Mouse (Mus musculus) thymus, postnatal 4 days (tissue): Measurements from ENCODE around the gene Zkscan8.
"Not testable (repeated sequence)": the region's sequence is repeated elsewhere in the genome, so short reads cannot be mapped to it uniquely, and the experiment has no call there.

Experiments used
- DNase-seq: peaks from one replicate; pipeline ENCODE4 v3.0.0; 2021

Gene Zkscan8

GRCm38 (mm10) chr13:21530781-21531201, at the start of gene Zkscan8:
Zkscan8 (minus strand) TSS chr13:21531120.
- peak; percentile 88 for DNase-seq

- no peak for DNase-seq
Observed at GRCm38 (mm10) chr13:21559793-21560192, 28.9 kb upstream of the Zkscan8 start, which contains the start of gene Olfr1535. Olfr1535 (minus strand) TSS chr13:21559893.

- no peak for DNase-seq
Observed at GRCm38 (mm10) chr13:21550416-21551110, 19.6 kb upstream of the Zkscan8 start.

- no peak for DNase-seq
Observed at GRCm38 (mm10) chr13:21549487-21549886, 18.6 kb upstream of the Zkscan8 start.

- DNase-seq: no peak
Observed at GRCm38 (mm10) chr13:21542708-21543107, 11.8 kb upstream of the Zkscan8 start, which contains the start of gene Olfr1366. Olfr1366 (minus strand) TSS chr13:21542808.

- no peak for DNase-seq
Observed at GRCm38 (mm10) chr13:21530136-21530535, 784 bp downstream of the Zkscan8 start.

GRCm38 (mm10) chr13:21506221-21506649, 24.7 kb downstream of the Zkscan8 start:
- peak; percentile 77 for DNase-seq

GRCm38 (mm10) chr13:21502296-21502695, 28.6 kb downstream of the Zkscan8 start:
- no peak for DNase-seq

- DNase-seq: not testable (repeated sequence)
Observed at GRCm38 (mm10) chr13:21501182-21501581, 29.7 kb downstream of the Zkscan8 start, which contains the start of gene Gm11273. Gm11273 (minus strand) TSS chr13:21501418.

- DNase-seq: peak; percentile 19
Observed at GRCm38 (mm10) chr13:21495080-21495479, 35.8 kb downstream of the Zkscan8 start, which contains the start of gene AK157302. AK157302 (plus strand) TSS chr13:21495223.

- DNase-seq: no peak
Observed at GRCm38 (mm10) chr13:21492847-21493246, 38.1 kb downstream of the Zkscan8 start.

GRCm38 (mm10) chr13:21486881-21487280, 44.0 kb downstream of the Zkscan8 start:
- no peak for DNase-seq

GRCm38 (mm10) chr13:21478759-21479670, 51.9 kb downstream of the Zkscan8 start, which contains the start of the genes Zkscan4 and Gm10065:
Zkscan4 (plus strand) TSS chr13:21478907.
Gm10065 (minus strand) TSS chr13:21479441.
- peak; percentile 38 for DNase-seq

GRCm38 (mm10) chr13:21472427-21472826, 58.5 kb downstream of the Zkscan8 start:
- DNase-seq: no peak

- no peak for DNase-seq
Observed at GRCm38 (mm10) chr13:21469097-21469496, 61.8 kb downstream of the Zkscan8 start.

- peak; percentile 54 for DNase-seq
Observed at GRCm38 (mm10) chr13:21468061-21469019, 62.6 kb downstream of the Zkscan8 start, which contains the start of gene Nkapl. Nkapl (minus strand) TSS chr13:21468509.

GRCm38 (mm10) chr13:21467336-21467735, 63.6 kb downstream of the Zkscan8 start:
- DNase-seq: no peak
